Mouse (Mus musculus) lung, adult 2 months (tissue): Measurements from ENCODE around the gene Nudt13. TPM values are rescaled to one million over a fixed set of nuclear protein-coding genes. Genes with fewer than 3 reads are reported as not detected.
A peak's percentile ranks its signal among the peaks of the same experiment; 100 is the strongest.
"Not testable (repeated sequence)": the region's sequence is repeated elsewhere in the genome, so short reads cannot be mapped to it uniquely, and the experiment has no call there.

Source experiments
- DNase-seq: peaks from one replicate; pipeline ENCODE4 v3.0.0; 2022
- H3K4me1 ChIP-seq: fragments of 200-500 bp; 2 replicates; pipeline ENCODE4 v1.6.1; 2011; ENCODE audit warnings: low read length; ENCODE audit not compliant: control insufficient read depth, insufficient read depth
- H3K4me3 ChIP-seq: fragments of 200-500 bp; replicated peaks from 2 replicates; pipeline ENCODE3; 2011; ENCODE audit warnings: low read depth, mild to moderate bottlenecking, control low read depth, low read length; ENCODE audit errors: extremely low read depth
- CTCF ChIP-seq: fragments of 200-500 bp; IDR thresholded peaks from 2 replicates; pipeline ENCODE4 v1.5.1; 2011; ENCODE audit warnings: mild to moderate bottlenecking, low read length, control low read depth; ENCODE audit not compliant: insufficient read depth
- POLR2A ChIP-seq: fragments of 200-500 bp; IDR thresholded peaks from 2 replicates; pipeline ENCODE4 v1.6.1; 2011; ENCODE audit warnings: low read depth, mild to moderate bottlenecking, control low read depth, low read length, borderline replicate concordance; ENCODE audit errors: extremely low read depth
- WGBS: fragments of 180-500 bp; shearing (Covaris S2); methylation state at CpG from one replicate; pipeline ENCODE4 v1.1.7; 2018; 5-methylcytosine and 5-hydroxymethylcytosine counted together
- polyA plus RNA-seq: library from polyadenylated mRNA; depleted of rRNA; stranded (reverse); fragments of >200 nt; gene quantifications from 2 replicates; pipeline ENCODE4 v1.2.3, GENCODE M21; 2012

Nudt13 gene
- polyA plus RNA-seq, 1 experiment: 20.8 TPM

DNA sequence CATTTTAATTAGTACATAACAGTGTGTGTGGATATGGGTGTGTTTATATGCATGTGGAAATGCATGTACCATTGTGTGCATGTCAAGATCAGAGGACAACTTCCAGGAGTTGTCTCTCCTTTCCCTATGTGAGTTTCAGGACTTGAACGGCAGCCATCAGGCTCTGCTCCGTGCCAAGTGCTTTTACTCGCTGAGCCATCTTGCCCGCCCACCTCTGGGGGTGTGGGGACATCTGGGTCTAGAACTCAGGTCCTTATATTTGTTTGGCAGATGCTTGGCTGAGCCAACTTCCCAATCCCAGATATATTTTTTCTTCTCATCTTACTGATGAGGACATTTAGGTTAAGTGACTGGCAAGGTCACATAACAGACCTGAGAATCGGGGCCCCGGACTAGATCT is 26.1 kb upstream of the Nudt13 start:
- DNase-seq: no peak
- H3K4me3 ChIP-seq: no peak overlapping the region
- WGBS: 37% methylated on average over 6 of the region's 6 CpGs
- H3K4me1 ChIP-seq: no peaks in the 10 kb centered on the region
- no peak for TF ChIP-seq CTCF
- TF ChIP-seq POLR2A: no peak

- DNase-seq: no peak
- 66% methylated on average over 6 of the region's 6 CpGs for WGBS
- no peak within 1 kb of the TSS for H3K4me3 ChIP-seq
- no peak for TF ChIP-seq CTCF
- no peak for TF ChIP-seq POLR2A
- H3K4me1 ChIP-seq: no peaks in the 10 kb centered on the region
Measured at GRCm38 (mm10) chr14:20269082-20269809, 25.3 kb upstream of the Nudt13 start, which contains the start of gene Kcnk16. Gene Kcnk16 (minus strand): TSS chr14:20269199.

DNA sequence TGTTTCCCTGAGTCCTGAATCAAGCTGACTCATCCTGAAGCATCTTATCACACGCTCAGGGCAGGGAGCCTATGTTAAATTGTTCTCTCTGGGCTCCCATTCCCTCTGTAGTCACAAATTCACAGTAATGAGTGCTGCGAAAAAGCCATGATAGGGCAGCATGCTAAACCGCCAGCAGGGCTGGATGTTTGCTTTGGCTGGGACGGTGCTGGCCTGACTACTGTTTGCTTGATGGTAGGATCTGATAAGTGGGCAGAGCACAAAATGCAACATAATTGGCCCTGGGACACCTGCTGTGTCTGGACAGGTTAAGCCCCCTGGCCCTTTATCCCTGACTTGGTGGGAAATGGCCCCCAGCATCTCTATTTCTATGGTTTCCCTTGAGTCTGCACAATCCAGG is 3.1 kb upstream of the Nudt13 start:
- peaks cover 5% of the 10 kb centered on the region for H3K4me1 ChIP-seq
- TF ChIP-seq CTCF (no peak), POLR2A (no peak)
- no peak for DNase-seq
- no peak overlapping the region for H3K4me3 ChIP-seq
- 64% methylated on average over 4 of the region's 4 CpGs for WGBS

DNA sequence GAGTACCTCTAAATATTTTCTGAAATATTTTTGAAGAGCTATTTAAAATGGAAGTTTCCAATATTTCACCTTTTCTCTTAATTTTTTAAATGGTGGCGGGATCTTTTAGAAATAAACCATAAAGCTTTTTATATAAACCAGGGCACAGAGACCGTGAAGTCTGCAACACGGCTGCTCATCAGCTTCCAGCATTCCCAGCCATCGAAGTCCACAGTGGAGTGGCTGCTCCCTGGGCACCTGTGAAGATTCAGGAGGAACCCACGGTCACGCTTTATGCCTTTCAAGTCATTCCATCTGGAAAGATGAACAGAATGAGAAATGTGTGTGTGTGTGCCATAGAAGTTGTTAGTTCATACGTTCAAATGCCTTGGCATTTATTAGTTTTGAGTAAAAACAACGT is 450 bp downstream of the Nudt13 start:
- 32% methylated on average over 8 of the region's 8 CpGs for WGBS
- no peak for DNase-seq
- Histone ChIP-seq H3K4me3 (peak overlapping the region; percentile 93), H3K4me1 (peaks cover 5% of the 10 kb centered on the region)
- no peak for TF ChIP-seq CTCF
- no peak for TF ChIP-seq POLR2A

- no peak for TF ChIP-seq CTCF
- TF ChIP-seq POLR2A: no peak
- no peak for DNase-seq
- WGBS: 89% methylated on average over 3 of the region's 3 CpGs
- peaks cover 5% of the 10 kb centered on the region for H3K4me1 ChIP-seq
- H3K4me3 ChIP-seq: no peak overlapping the region
Measured at GRCm38 (mm10) chr14:20297616-20298015, 3.1 kb downstream of the Nudt13 start.

GRCm38 (mm10) chr14:20298131-20298530 is 3.6 kb downstream of the Nudt13 start:
- WGBS: 28% methylated on average over 3 of the region's 3 CpGs
- no peak for DNase-seq
- no peak for TF ChIP-seq POLR2A
- no peak for TF ChIP-seq CTCF
- peaks cover 5% of the 10 kb centered on the region for H3K4me1 ChIP-seq
- H3K4me3 ChIP-seq: no peak overlapping the region

GRCm38 (mm10) chr14:20305085-20305484 is 10.6 kb downstream of the Nudt13 start:
- not testable (repeated sequence) for H3K4me3 ChIP-seq, DNase-seq, H3K4me1 ChIP-seq
- WGBS: 72% methylated on average over 2 of the region's 2 CpGs

GRCm38 (mm10) chr14:20315137-20315536 is 20.6 kb downstream of the Nudt13 start:
- H3K4me3 ChIP-seq: no peak overlapping the region
- no peak for TF ChIP-seq POLR2A
- TF ChIP-seq CTCF: no peak
- no peaks in the 10 kb centered on the region for H3K4me1 ChIP-seq
- 42% methylated on average over 1 of the region's 1 CpGs for WGBS
- DNase-seq: no peak

GRCm38 (mm10) chr14:20319420-20319819 is 24.9 kb downstream of the Nudt13 start:
- DNase-seq: peak; percentile 49
- Histone ChIP-seq H3K4me1 (no peaks in the 10 kb centered on the region), H3K4me3 (no peak overlapping the region)
- TF ChIP-seq CTCF (peak; percentile 50; the same call in 1 of the 2 replicates), POLR2A (no peak)
- WGBS: 62% methylated on average over 3 of the region's 3 CpGs

DNA sequence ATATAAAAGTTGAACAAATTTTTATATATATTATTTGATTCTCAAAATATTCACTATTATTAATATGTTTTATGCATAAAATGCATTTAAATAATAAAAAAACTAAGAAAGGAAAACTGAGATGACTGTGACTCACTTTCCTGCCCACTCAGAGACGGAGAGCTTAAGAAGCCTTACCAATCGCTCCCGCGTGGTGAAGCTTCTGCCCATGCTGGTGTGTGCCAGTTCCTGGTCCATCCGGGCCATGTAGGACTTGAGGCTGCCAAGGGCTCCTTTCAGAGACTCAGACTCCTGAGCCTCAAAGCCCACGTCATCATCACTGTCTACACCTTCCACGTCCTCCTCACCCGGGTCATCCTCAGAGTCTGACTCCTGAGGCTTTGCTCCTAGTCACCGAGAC is 29.7 kb downstream of the Nudt13 start:
- 93% methylated on average over 9 of the region's 9 CpGs for WGBS
- no peak for DNase-seq
- no peak for TF ChIP-seq CTCF
- no peak for TF ChIP-seq POLR2A
- Histone ChIP-seq H3K4me1 (no peaks in the 10 kb centered on the region), H3K4me3 (no peak overlapping the region)

DNA sequence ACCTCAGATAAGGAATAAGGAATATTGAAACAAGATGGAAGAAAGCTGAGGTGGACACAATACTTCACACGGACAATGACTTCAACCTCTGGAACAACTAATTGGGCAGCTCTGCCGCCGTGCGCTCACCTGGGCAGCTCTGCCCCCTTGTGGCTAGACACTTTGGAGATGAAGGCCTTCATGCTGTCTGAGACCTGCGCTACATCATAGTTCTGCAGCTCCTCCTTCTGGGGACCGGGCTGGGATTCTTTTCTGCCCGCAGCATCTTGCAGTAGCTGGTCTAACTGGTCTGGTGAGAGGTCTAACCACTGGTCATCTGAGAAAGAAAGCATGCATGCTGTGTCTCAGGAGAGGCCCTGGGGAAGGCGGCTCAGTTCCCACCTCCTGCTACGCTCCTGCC is 34.0 kb downstream of the Nudt13 start:
- TF ChIP-seq CTCF: peak; percentile 32; the same call in 1 of the 2 replicates
- no peak for TF ChIP-seq POLR2A
- peak; percentile 12 for DNase-seq
- no peak overlapping the region for H3K4me3 ChIP-seq
- H3K4me1 ChIP-seq: no peaks in the 10 kb centered on the region
- 72% methylated on average over 9 of the region's 9 CpGs for WGBS
